Mouse (Mus musculus) CH12.LX (cell line): ENCODE results near the gene Irf2bp2. TPM values are rescaled to one million over a fixed set of nuclear protein-coding genes. Genes with fewer than 3 reads are reported as not detected.

ENCODE experiments used
- DNase-seq: peaks from one replicate; pipeline ENCODE4 v3.0.0-alpha.2; 2013; ENCODE audit errors: extremely low read depth
- H3K27ac ChIP-seq: 2 replicates; pipeline ENCODE4 v1.5.1; 2012; ENCODE audit warnings: low read depth, mild to moderate bottlenecking, control low read depth, moderate library complexity; ENCODE audit not compliant: insufficient read depth
- H3K27me3 ChIP-seq: replicated peaks from 2 replicates; pipeline ENCODE3; 2012; ENCODE audit warnings: inconsistent platforms
- H3K36me3 ChIP-seq, 2 experiments: replicated peaks in 1 of 2; 2 replicates each; pipeline versions ENCODE3 to v1.6.1; 2012; ENCODE audit warnings: inconsistent platforms in 1 of 2, low read length in 1 of 2, mild to moderate bottlenecking in 1 of 2, mixed read lengths in 1 of 2, moderate library complexity in 1 of 2; ENCODE audit not compliant: control insufficient read depth in 1 of 2, insufficient read depth in 1 of 2
- H3K4me1 ChIP-seq, 2 experiments: 2 replicates each; pipeline ENCODE4 v1.6.1; 2012; ENCODE audit warnings: inconsistent platforms in 1 of 2, moderate library complexity in 1 of 2; ENCODE audit not compliant: insufficient read depth in 2 of 2, control insufficient read depth in 1 of 2
- H3K4me2 ChIP-seq: 2 replicates; pipeline ENCODE4 v1.6.1; 2012; ENCODE audit warnings: low read depth, mild to moderate bottlenecking, control low read depth; ENCODE audit not compliant: poor library complexity, insufficient read depth, severe bottlenecking
- H3K4me3 ChIP-seq, 3 experiments: fragments of 150-350 bp in 1 of 3; sonication (generic) in 1 of 3; replicated peaks in 1 of 3; 2 replicates each; pipeline versions ENCODE3 to v1.5.1; 2011 to 2012; ENCODE audit warnings: low read depth in 2 of 3, low read length in 2 of 3, mild to moderate bottlenecking in 2 of 3, moderate library complexity in 2 of 3, control low read depth in 1 of 3, improper control_type of control experiment in 1 of 3, inconsistent platforms in 1 of 3, mixed read lengths in 1 of 3; ENCODE audit not compliant: poor library complexity in 1 of 3
- H3K79me2 ChIP-seq: replicated peaks from 2 replicates; pipeline ENCODE4 v1.6.1; 2012; ENCODE audit warnings: mild to moderate bottlenecking, moderate library complexity; ENCODE audit not compliant: control insufficient read depth, poor library complexity, insufficient read depth, severe bottlenecking; ENCODE audit errors: extremely low read depth
- H3K9ac ChIP-seq: 2 replicates; pipeline ENCODE4 v1.6.1; 2012; ENCODE audit warnings: low read depth, mild to moderate bottlenecking, control low read depth, moderate library complexity; ENCODE audit not compliant: insufficient read depth
- H3K9me3 ChIP-seq: replicated peaks from 2 replicates; pipeline ENCODE3; 2012; ENCODE audit warnings: low read length, inconsistent platforms, mixed read lengths
- CHD1 ChIP-seq: IDR thresholded peaks from 2 replicates; pipeline ENCODE4 v1.6.1; 2012; ENCODE audit warnings: low read depth, low read length, improper control_type of control experiment, inconsistent platforms
- CHD2 ChIP-seq: IDR thresholded peaks from 2 replicates; pipeline ENCODE4 v1.6.1; 2011; ENCODE audit warnings: low read length, improper control_type of control experiment
- E2F4 ChIP-seq: IDR thresholded peaks from 2 replicates; pipeline ENCODE4 v1.6.1; 2011; ENCODE audit warnings: low read depth, low read length, improper control_type of control experiment; ENCODE audit not compliant: insufficient replicate concordance
- ELF1 ChIP-seq: IDR thresholded peaks from 2 replicates; pipeline ENCODE4 v1.6.1; 2014; ENCODE audit warnings: low read depth, mild to moderate bottlenecking, inconsistent platforms, low read length, improper control_type of control experiment
- JUN ChIP-seq: IDR thresholded peaks from 2 replicates; pipeline ENCODE4 v1.6.1; 2011; ENCODE audit warnings: low read depth, mild to moderate bottlenecking, low read length, improper control_type of control experiment, moderate library complexity; ENCODE audit not compliant: insufficient read depth
- JUND ChIP-seq: conservative IDR thresholded peaks from 2 replicates; pipeline ENCODE4 v1.6.1; 2011; ENCODE audit warnings: low read depth, low read length, improper control_type of control experiment
- MAX ChIP-seq: IDR thresholded peaks from 2 replicates; pipeline ENCODE4 v1.6.1; 2011; ENCODE audit warnings: low read length, improper control_type of control experiment
- MXI1 ChIP-seq: IDR thresholded peaks from 2 replicates; pipeline ENCODE4 v1.6.1; 2011; ENCODE audit warnings: mild to moderate bottlenecking, low read depth, low read length, improper control_type of control experiment
- MYC ChIP-seq: IDR thresholded peaks from 2 replicates; pipeline ENCODE4 v1.6.1; 2011; ENCODE audit warnings: low read depth, mild to moderate bottlenecking, improper control_type of control experiment, low read length
- NRF1 ChIP-seq: IDR thresholded peaks from 2 replicates; pipeline ENCODE4 v1.6.1; 2014; ENCODE audit warnings: low read depth, mild to moderate bottlenecking, inconsistent platforms, low read length, improper control_type of control experiment, moderate library complexity
- POLR2AphosphoS2 ChIP-seq: IDR thresholded peaks from 2 replicates; pipeline ENCODE4 v1.6.1; 2011; ENCODE audit warnings: low read depth, low read length, improper control_type of control experiment
- RAD21 ChIP-seq: IDR thresholded peaks from 2 replicates; pipeline ENCODE4 v1.6.1; 2011; ENCODE audit warnings: low read depth, mild to moderate bottlenecking, low read length, improper control_type of control experiment, moderate library complexity
- SIN3A ChIP-seq: IDR thresholded peaks from 2 replicates; pipeline ENCODE4 v1.6.1; 2012; ENCODE audit warnings: low read length, improper control_type of control experiment, inconsistent platforms
- SMC3 ChIP-seq: IDR thresholded peaks from 2 replicates; pipeline ENCODE4 v1.6.1; 2011; ENCODE audit warnings: low read depth, low read length, improper control_type of control experiment
- TCF12 ChIP-seq: IDR thresholded peaks from 2 replicates; pipeline ENCODE4 v1.6.1; 2014; ENCODE audit warnings: low read depth, mild to moderate bottlenecking, inconsistent platforms, low read length, improper control_type of control experiment
- ZKSCAN1 ChIP-seq: IDR thresholded peaks from 2 replicates; pipeline ENCODE4 v1.6.1; 2012; ENCODE audit warnings: low read depth, inconsistent platforms, low read length, improper control_type of control experiment, borderline replicate concordance
- ZMIZ1 ChIP-seq: IDR thresholded peaks from 2 replicates; pipeline ENCODE4 v1.6.1; 2012; ENCODE audit warnings: low read depth, mild to moderate bottlenecking, inconsistent platforms, low read length, improper control_type of control experiment
- dilution Hi-C: fragments of 300-500 bp; cut with MboI; formaldehyde crosslinking; loops from 2 replicates; pipeline ENCODE4 v1.14.3; 2020; ENCODE audit warnings: low sequenced_read_pairs; ENCODE audit not compliant: extremely low pct_unique_long_range_greater_than_20kb, extremely low pct_ligation_motif_present
- in situ Hi-C: fragments of 300-500 bp; cut with MboI; formaldehyde crosslinking; loops from 3 replicates; pipeline ENCODE4 v1.14.3; 2019; ENCODE audit warnings: low sequenced_read_pairs, low pct_ligation_motif_present, low pct_unique_long_range_greater_than_20kb, mixed read lengths
- polyA plus RNA-seq: library from polyadenylated mRNA; unstranded; fragments of >175 nt; gene quantifications from 2 replicates; pipeline ENCODE4 v1.2.1, GENCODE M21; 2012; ENCODE audit warnings: low read depth; ENCODE audit not compliant: insufficient read length
- total RNA-seq, 2 experiments: library from RNA; depleted of rRNA; stranded (reverse); fragments of 300-350 nt in 1 of 2; fragments of >200 nt in 1 of 2; gene quantifications; 2 replicates each; pipeline ENCODE4 v1.2.3; 2012 to 2014

Gene Irf2bp2
- total and polyA plus RNA-seq, 3 experiments, result 19.9 to 31.2 (median 28.6) TPM

DNA sequence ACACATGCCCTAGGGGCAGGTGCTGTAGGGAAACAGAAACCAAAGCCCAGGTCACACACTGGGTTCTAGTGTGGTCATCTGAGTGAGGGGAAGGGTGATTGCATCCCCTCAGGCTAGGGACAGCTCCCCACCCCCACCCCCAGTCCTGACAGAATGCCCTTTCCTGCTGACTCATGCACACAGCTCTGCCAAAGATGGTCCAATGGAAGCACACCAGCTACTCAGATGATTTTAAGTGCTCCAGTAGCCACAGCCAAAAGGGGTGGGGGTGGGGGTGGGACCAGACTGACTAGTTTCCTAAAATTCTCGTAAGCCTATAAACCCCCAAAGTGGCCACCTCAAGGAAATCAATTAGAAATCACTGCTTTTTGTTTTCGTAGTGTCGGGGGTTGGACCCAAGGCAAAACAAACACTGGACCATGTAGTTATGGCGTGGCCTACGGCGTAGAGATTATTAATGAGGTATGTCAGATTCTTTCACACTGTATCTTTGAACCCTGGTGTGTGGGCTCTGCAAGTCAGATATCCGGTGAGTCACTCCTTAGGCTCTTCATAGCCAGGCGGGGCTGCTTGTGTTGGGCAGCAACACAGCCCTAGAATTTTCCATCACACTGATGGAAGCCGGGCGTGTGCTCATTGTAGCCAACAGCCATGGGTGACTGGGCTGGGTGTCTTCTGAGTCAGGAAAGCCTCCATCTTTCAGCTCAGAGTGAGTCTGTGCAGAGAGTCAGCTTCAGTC is 54.3 kb downstream of the Irf2bp2 start:
- no peak overlapping the region for H3K27ac ChIP-seq
- dilution Hi-C loops, result no loop called here

DNA sequence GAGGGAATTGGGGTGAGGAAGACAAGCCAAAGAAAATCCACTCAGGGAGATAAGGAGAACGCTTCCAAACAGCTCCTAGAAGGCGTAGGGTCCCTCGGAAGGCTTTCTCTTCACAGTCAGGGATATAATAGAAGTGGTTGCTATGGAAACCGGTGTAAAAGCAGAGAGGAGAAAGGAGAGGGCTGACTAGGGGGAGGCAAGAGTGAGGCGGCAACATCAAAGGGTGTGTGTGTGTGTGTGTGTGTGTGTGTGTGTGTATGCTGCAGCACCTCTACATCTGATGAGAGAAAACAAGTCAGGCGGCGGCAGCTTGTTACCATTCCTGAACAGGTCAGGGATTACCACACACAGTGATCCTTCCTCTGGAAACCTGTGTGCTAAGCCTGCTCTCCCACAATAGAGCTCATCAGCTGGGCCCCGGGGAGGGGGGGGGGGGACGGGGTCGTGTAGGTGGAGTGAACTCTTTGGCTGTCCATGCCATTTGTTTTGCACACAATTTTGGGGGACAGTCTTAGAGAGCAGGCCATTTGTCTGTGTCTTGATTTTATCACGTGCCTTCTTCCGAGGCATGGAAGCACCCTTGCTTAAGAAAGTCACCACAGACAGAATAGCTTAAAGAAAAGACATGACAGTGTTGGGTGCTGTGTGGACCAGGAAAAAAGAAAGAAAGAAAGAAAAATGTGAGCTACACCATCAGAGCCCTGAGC is 55.0 kb downstream of the Irf2bp2 start:
- H3K27ac ChIP-seq, result no peak overlapping the region
- H3K79me2 ChIP-seq, result no peaks in the 10 kb centered on the region
- no peak for TF ChIP-seq MAX
- no peak for TF ChIP-seq ZKSCAN1
- TF ChIP-seq MXI1, result no peak
- no peak for TF ChIP-seq RAD21
- no peak for TF ChIP-seq MYC
- no peak for TF ChIP-seq SIN3A
- TF ChIP-seq JUND, result no peak
- TF ChIP-seq JUN, result no peak
- TF ChIP-seq TCF12, result no peak
- TF ChIP-seq NRF1, result no peak
- TF ChIP-seq CHD2, result no peak
- TF ChIP-seq POLR2AphosphoS2, result no peak
- no peak for TF ChIP-seq ELF1
- TF ChIP-seq CHD1, result no peak
- no peak for TF ChIP-seq E2F4
- TF ChIP-seq ZMIZ1, result no peak
- peaks cover 11 to 16% of the 10 kb centered on the region in 2 experiments for H3K4me1 ChIP-seq
- in situ Hi-C loops, result no loop called here
- H3K27me3 ChIP-seq, result no peaks in the 10 kb centered on the region
- H3K9ac ChIP-seq, result no peak overlapping the region
- H3K9me3 ChIP-seq, result peaks cover 2% of the 10 kb centered on the region
- no peak for DNase-seq
- H3K4me3 ChIP-seq, result no peak overlapping the region
- dilution Hi-C loops, result no loop called here
- H3K4me2 ChIP-seq, result 0 out of 2 replicates have a peak overlapping the region, but pooled peaks have one; percentile 2
- H3K36me3 ChIP-seq, result no peaks in the 10 kb centered on the region

More for the DNA sequence above, 54.3 kb downstream of the Irf2bp2 start:
- H3K9me3 ChIP-seq, result no peaks in the 10 kb centered on the region
- H3K4me1 ChIP-seq, result peaks cover 11 to 16% of the 10 kb centered on the region in 2 experiments
- no peak for DNase-seq
- no peaks in the 10 kb centered on the region for H3K36me3 ChIP-seq
- no peak overlapping the region for H3K9ac ChIP-seq
- in situ Hi-C loops, result no loop called here
- no peak for TF ChIP-seq JUN
- TF ChIP-seq SMC3, result no peak
- TF ChIP-seq, all 38 proteins: peak for 0
- H3K4me3 ChIP-seq, result no peak overlapping the region
- H3K4me2 ChIP-seq, result 0 out of 2 replicates have a peak overlapping the region, but pooled peaks have one; percentile 2
- no peaks in the 10 kb centered on the region for H3K79me2 ChIP-seq
- no peaks in the 10 kb centered on the region for H3K27me3 ChIP-seq

Other genes starting within 250 kb of the Irf2bp2 start
- gene Coa6, start 171.5 kb downstream of the Irf2bp2 start, total RNA-seq (2012; rRNA removed), result 29.1 and 29.8 TPM in 2 replicates
- 30.3 and 36.5 TPM in 2 replicates for gene Coa6, start 171.5 kb downstream of the Irf2bp2 start, total RNA-seq (2014; rRNA removed)
- 26.1 and 26.6 TPM in 2 replicates for gene Coa6, start 171.5 kb downstream of the Irf2bp2 start, polyA plus RNA-seq
- gene Tarbp1, start 118.9 kb downstream of the Irf2bp2 start, total RNA-seq (2012; rRNA removed), result 10.4 and 11.5 TPM in 2 replicates
- 10.2 and 10.3 TPM in 2 replicates for gene Tarbp1, start 118.9 kb downstream of the Irf2bp2 start, total RNA-seq (2014; rRNA removed)
- gene Tarbp1, start 118.9 kb downstream of the Irf2bp2 start, polyA plus RNA-seq, result 9.7 and 10.7 TPM in 2 replicates